Mouse (Mus musculus) kidney, adult 2 months (tissue): ENCODE measurements around the gene Ccdc96.

Experiments
- CTCF ChIP-seq: fragments of 200-500 bp; conservative IDR thresholded peaks from 2 replicates; pipeline ENCODE4 v1.5.1; 2011; ENCODE audit warnings: low read depth, mild to moderate bottlenecking, control low read depth, low read length, moderate library complexity, mixed read lengths; ENCODE audit not compliant: insufficient read depth, insufficient read length
- POLR2A ChIP-seq: fragments of 200-500 bp; IDR thresholded peaks from one replicate; pipeline ENCODE4 v1.6.1; 2011; ENCODE audit warnings: low read depth, low read length, control low read depth

DNA sequence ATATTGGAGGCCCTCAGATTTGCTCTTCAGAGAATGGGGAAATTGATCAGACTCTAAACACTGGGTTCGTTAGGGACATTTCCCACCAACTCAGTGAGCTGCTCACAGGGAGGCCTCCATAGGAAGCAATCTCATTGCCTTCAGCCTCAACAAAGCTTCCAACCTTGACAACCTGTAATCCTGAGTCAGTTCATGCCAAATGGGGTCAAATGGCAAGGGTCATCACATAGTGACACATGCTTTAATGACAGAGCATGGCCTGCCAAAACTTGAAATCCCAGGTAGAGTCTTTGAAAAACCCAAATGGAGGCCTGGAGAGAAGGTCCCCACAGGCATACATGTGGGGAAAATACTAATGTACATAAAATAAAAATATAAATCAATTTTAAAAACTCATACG, 42.5 kb downstream of the Ccdc96 start:
- TF ChIP-seq CTCF (no peak), POLR2A (no peak)
